28 mouse cellular contexts compared by ENCODE assay signal in the genomic region with DNA sequence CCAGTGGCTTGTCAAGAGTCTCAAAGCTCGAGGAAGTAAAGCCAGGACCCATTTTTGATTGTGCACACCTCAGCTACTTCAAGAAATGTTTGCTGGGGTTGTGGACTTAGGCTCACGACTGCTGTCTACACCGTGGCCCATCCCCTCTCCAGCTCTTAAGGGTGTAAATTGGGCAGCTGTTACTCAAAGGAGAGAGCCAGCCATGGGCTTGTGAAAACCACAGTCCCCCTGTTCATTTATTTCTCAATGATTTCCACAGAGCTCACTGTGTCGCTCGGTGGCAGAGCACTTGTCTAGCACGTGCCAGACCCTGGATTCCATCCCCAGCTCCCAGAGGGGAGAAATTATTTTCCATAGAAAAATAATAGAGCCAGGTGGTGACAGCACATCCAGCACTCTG. TPM values are rescaled to one million over a fixed set of nuclear protein-coding genes. Genes with fewer than 3 reads are reported as not detected.
"Had no signal": no experiment of that assay in that cellular context is flagged by ENCODE, and none has a peak within 500 bp of the region (broad histone marks: within the 10 kb centered on the region; RNA-seq: fewer than 3 reads in every experiment).

No protein-coding gene starts in this region.

- H3K27ac ChIP-seq: liver, embryonic 13.5 days; liver, embryonic 15.5 days; midbrain, embryonic 10.5 days; midbrain, embryonic 12.5 days; neural tube, embryonic 13.5 days; neural tube, embryonic 15.5 days; stomach, embryonic 15.5 days; stomach, postnatal 0 days had no signal

- DNase-seq: liver, embryonic 13.5 days; liver, postnatal 0 days; lung, postnatal 10 days; midbrain, embryonic 14.5 days; retina, postnatal 1 day; right cerebral cortex, adult 18-20 months; right cerebral cortex, postnatal 25 days; right cerebral cortex, postnatal 4 days; thymus, adult 2 months; thymus, postnatal 25 days; thymus, postnatal 4 days had no signal

- H3K4me3 ChIP-seq: liver, embryonic 13.5 days; liver, embryonic 15.5 days; midbrain, embryonic 10.5 days; midbrain, embryonic 12.5 days; myocyte; neural tube, embryonic 13.5 days; neural tube, embryonic 15.5 days; stomach, embryonic 15.5 days had no signal

- H3K4me1 ChIP-seq: liver, embryonic 13.5 days; liver, embryonic 15.5 days; midbrain, embryonic 12.5 days; neural tube, embryonic 15.5 days had no signal

- H3K27me3 ChIP-seq: midbrain, embryonic 12.5 days; neural tube, embryonic 13.5 days; neural tube, embryonic 15.5 days; stomach, embryonic 15.5 days had no signal

- H3K36me3 ChIP-seq: liver, embryonic 13.5 days; liver, embryonic 15.5 days; midbrain, embryonic 10.5 days; midbrain, embryonic 12.5 days; neural tube, embryonic 13.5 days; neural tube, embryonic 15.5 days; stomach, embryonic 15.5 days had no signal

- H3K4me2 ChIP-seq: liver, embryonic 11.5 days; liver, embryonic 13.5 days; liver, embryonic 15.5 days; midbrain, embryonic 12.5 days; neural tube, embryonic 13.5 days; neural tube, embryonic 15.5 days; stomach, embryonic 15.5 days had no signal

- H3K9ac ChIP-seq: liver, embryonic 13.5 days; liver, embryonic 15.5 days; liver, postnatal 0 days; midbrain, embryonic 12.5 days; neural tube, embryonic 13.5 days; neural tube, embryonic 15.5 days; stomach, embryonic 15.5 days had no signal

- H3K9me3 ChIP-seq: liver, embryonic 13.5 days; liver, embryonic 15.5 days; midbrain, embryonic 10.5 days; midbrain, embryonic 12.5 days; neural tube, embryonic 13.5 days; neural tube, embryonic 15.5 days; stomach, embryonic 15.5 days had no signal

- ATAC-seq: liver, postnatal 0 days; midbrain, embryonic 16.5 days had no signal

RNA-seq across cellular contexts. Expression of a gene that starts 32.3 kb away (rescaled TPM):
- total RNA-seq: megakaryocyte, adult 5-6 weeks; megakaryocyte-erythroid progenitor cell, adult 5-6 weeks had no signal
- polyA plus RNA-seq: liver, embryonic 11.5 days; liver, embryonic 13.5 days; liver, embryonic 15.5 days; liver, postnatal 0 days; macrophage; midbrain, embryonic 10.5 days; midbrain, embryonic 12.5 days; midbrain, embryonic 14.5 days; midbrain, embryonic 16.5 days; neural tube, embryonic 11.5 days; neural tube, embryonic 13.5 days; neural tube, embryonic 15.5 days; small intestine, adult 2 months; stomach, embryonic 15.5 days; stomach, postnatal 0 days; urinary bladder, adult 2 months had no signal

RNA-seq across cellular contexts. Expression of a gene that starts 34.5 kb away (rescaled TPM):
- total RNA-seq: megakaryocyte, adult 5-6 weeks; megakaryocyte-erythroid progenitor cell, adult 5-6 weeks had no signal
- polyA plus RNA-seq: liver, embryonic 11.5 days; liver, embryonic 13.5 days; liver, embryonic 15.5 days; liver, postnatal 0 days; macrophage; midbrain, embryonic 10.5 days; midbrain, embryonic 12.5 days; midbrain, embryonic 14.5 days; midbrain, embryonic 16.5 days; myocyte; neural tube, embryonic 11.5 days; neural tube, embryonic 13.5 days; neural tube, embryonic 15.5 days; small intestine, adult 2 months; spleen, adult 2 months; stomach, embryonic 15.5 days; stomach, postnatal 0 days; thymus, adult 2 months; urinary bladder, adult 2 months had no signal

RNA-seq across cellular contexts. Expression of a gene that starts 39.8 kb away (rescaled TPM):
- total RNA-seq: megakaryocyte, adult 5-6 weeks; megakaryocyte-erythroid progenitor cell, adult 5-6 weeks had no signal
- polyA plus RNA-seq: liver, embryonic 11.5 days; liver, embryonic 13.5 days; liver, embryonic 15.5 days; liver, postnatal 0 days; macrophage; midbrain, embryonic 10.5 days; midbrain, embryonic 12.5 days; midbrain, embryonic 14.5 days; midbrain, embryonic 16.5 days; myocyte; neural tube, embryonic 11.5 days; neural tube, embryonic 13.5 days; neural tube, embryonic 15.5 days; small intestine, adult 2 months; spleen, adult 2 months; stomach, embryonic 15.5 days; stomach, postnatal 0 days; urinary bladder, adult 2 months had no signal

RNA-seq across cellular contexts. Expression of a gene that starts 49.5 kb away (rescaled TPM):
- total RNA-seq: megakaryocyte, adult 5-6 weeks; megakaryocyte-erythroid progenitor cell, adult 5-6 weeks had no signal
- polyA plus RNA-seq: liver, embryonic 11.5 days; liver, embryonic 13.5 days; liver, embryonic 15.5 days; liver, postnatal 0 days; macrophage; midbrain, embryonic 10.5 days; midbrain, embryonic 12.5 days; midbrain, embryonic 14.5 days; myocyte; neural tube, embryonic 11.5 days; small intestine, adult 2 months; stomach, embryonic 15.5 days; urinary bladder, adult 2 months had no signal
